Comparison of ENCODE assay signal across 22 mouse cellular contexts in the genomic region with DNA sequence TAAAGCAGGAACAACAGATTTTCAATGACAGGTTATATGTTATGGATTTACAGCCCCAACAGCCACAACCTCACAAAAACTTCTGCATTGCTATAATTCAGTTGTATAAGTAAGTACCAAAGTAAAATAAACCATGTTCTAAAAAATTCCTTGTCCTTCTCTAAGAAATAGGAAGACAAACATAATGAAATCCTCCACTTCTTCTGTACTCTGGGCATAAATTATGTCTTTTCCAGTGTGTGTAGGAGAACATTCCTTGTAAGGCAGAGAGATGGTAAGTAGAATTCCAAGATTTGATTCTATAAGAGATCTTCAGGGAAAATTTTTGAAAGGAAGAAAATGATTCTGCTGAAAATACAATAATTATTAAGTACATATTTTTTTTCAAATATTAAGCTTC.
DNase-seq lines count a peak whose midpoint lies in the region; ATAC-seq and TF ChIP-seq lines count a peak whose summit lies in the region.
"Had no signal": no experiment of that assay in that cellular context is flagged by ENCODE, and none has a peak within 500 bp of the region (broad histone marks: within the 10 kb centered on the region; RNA-seq: fewer than 3 reads in every experiment).

No protein-coding gene starts in this region.

- H3K27ac ChIP-seq in left cerebral cortex, adult 2 months, result peak overlapping the region; percentile 85
- H3K27ac ChIP-seq: embryonic facial prominence, embryonic 13.5 days; embryonic facial prominence, embryonic 15.5 days; forebrain, embryonic 10.5 days; forebrain, embryonic 12.5 days had no signal

- intact Hi-C loops in left cerebral cortex, adult 2 months (cut with DNase I), result no loop called here

- no peak for TF ChIP-seq CTCF in left cerebral cortex, adult 2 months (IDR thresholded peaks at IDR 0.05)

- no peak overlapping the region for H3K4me3 ChIP-seq in left cerebral cortex, adult 2 months
- H3K4me3 ChIP-seq: embryonic facial prominence, embryonic 13.5 days; embryonic facial prominence, embryonic 15.5 days; erythroblast, embryonic 14.5 days; forebrain, embryonic 10.5 days; forebrain, embryonic 12.5 days had no signal

- peak; percentile 89 for ATAC-seq in frontal cortex, adult (ENCODE audit: low TSS enrichment)
- ATAC-seq: CD4-positive, CD25-positive, alpha-beta regulatory T cell, adult 4 months; forebrain, embryonic 14.5 days; forebrain, embryonic 16.5 days had no signal

- no peak for DNase-seq in frontal cortex, adult 2 months (ENCODE audit: extremely low spot score in 1 of 2, low spot score in 1 of 2)
- DNase-seq in left cerebral cortex, adult 2 months (ENCODE audit: extremely low spot score in 1 of 2, low spot score in 2 of 2), result no peak
- no peak for DNase-seq in left cerebral cortex, adult 11 months (ENCODE audit: low spot score)
- DNase-seq in adrenal gland, adult 8-10 months, result no peak
- DNase-seq: adrenal gland, adult 2 months; adrenal gland, postnatal 14 days; adrenal gland, postnatal 36 days; cerebellum, adult 11-12 months; cerebellum, adult 2 months; cerebellum, adult 9-10 months; cerebellum, postnatal 10 days; cerebellum, postnatal 25 days; embryo, embryonic 11 days had no signal
